Mouse (Mus musculus) common myeloid progenitor, adult 5-6 weeks (primary cell): ENCODE results near the gene Golga1. TPM values are rescaled to one million over a fixed set of nuclear protein-coding genes. Genes with fewer than 3 reads are reported as not detected.

Source experiments
- ATAC-seq: replicated peaks from 2 replicates; pipeline ENCODE4 v1.8.0; 2016; ENCODE audit warnings: low read depth, mild to moderate bottlenecking, moderate TSS enrichment, inconsistent platforms; ENCODE audit not compliant: poor library complexity, severe bottlenecking
- total RNA-seq: library from RNA; stranded (forward); fragments of 200-1000, 187-1606 nt; gene quantifications from 2 replicates; pipeline ENCODE4 v1.2.3, GENCODE M21; 2017

Gene Golga1
- total RNA-seq, 1 experiment from 2014 or later = 21.1 TPM

GRCm38 (mm10) chr2:39008350-39008851 lies 56.9 kb downstream of the Golga1 start:
- peak; percentile 4 for ATAC-seq

GRCm38 (mm10) chr2:39007865-39008264 lies 57.5 kb downstream of the Golga1 start:
- peak; percentile 60 for ATAC-seq

- ATAC-seq = no peak
Observed at GRCm38 (mm10) chr2:39006149-39006730, 59.1 kb downstream of the Golga1 start.

- ATAC-seq = no peak
Observed at GRCm38 (mm10) chr2:39005574-39006079, 59.7 kb downstream of the Golga1 start, which contains the start of gene Rpl35. Rpl35 (minus strand) TSS chr2:39005624.

- peak; percentile 69 for ATAC-seq
Observed at GRCm38 (mm10) chr2:39004880-39005435, 60.4 kb downstream of the Golga1 start, which contains the start of gene Arpc5l. Arpc5l (plus strand) TSS chr2:39005348.

GRCm38 (mm10) chr2:39004372-39004771 lies 61.0 kb downstream of the Golga1 start:
- ATAC-seq = no peak

GRCm38 (mm10) chr2:39003512-39003911 lies 61.8 kb downstream of the Golga1 start:
- ATAC-seq = no peak

- no peak for ATAC-seq
Observed at GRCm38 (mm10) chr2:39003106-39003505, 62.2 kb downstream of the Golga1 start.

- no peak for ATAC-seq
Observed at GRCm38 (mm10) chr2:39001866-39002265, 63.5 kb downstream of the Golga1 start.

- ATAC-seq = no peak
Observed at GRCm38 (mm10) chr2:39000587-39000919, 64.8 kb downstream of the Golga1 start.

- ATAC-seq = no peak
Observed at GRCm38 (mm10) chr2:38999910-39000586, 65.3 kb downstream of the Golga1 start.

GRCm38 (mm10) chr2:38999381-38999780 lies 66.0 kb downstream of the Golga1 start:
- ATAC-seq = no peak

GRCm38 (mm10) chr2:38997386-38998374 lies 67.7 kb downstream of the Golga1 start, which contains the start of gene Wdr38:
Wdr38 (plus strand) TSS chr2:38997476.
- peak; percentile 90 for ATAC-seq

- ATAC-seq = no peak
Observed at GRCm38 (mm10) chr2:38992452-38992851, 72.9 kb downstream of the Golga1 start.

- no peak for ATAC-seq
Observed at GRCm38 (mm10) chr2:38992004-38992403, 73.3 kb downstream of the Golga1 start.

GRCm38 (mm10) chr2:38988929-38989328 lies 76.4 kb downstream of the Golga1 start:
- ATAC-seq = peak; percentile 40; the same call in 1 of the 2 replicates

GRCm38 (mm10) chr2:38987803-38988510 lies 77.4 kb downstream of the Golga1 start:
- no peak for ATAC-seq

GRCm38 (mm10) chr2:38987371-38987770 lies 78.0 kb downstream of the Golga1 start:
- ATAC-seq = no peak

GRCm38 (mm10) chr2:38986580-38986979 lies 78.8 kb downstream of the Golga1 start:
- peak; percentile 51 for ATAC-seq
